In genomic region chrX:8033009-8033408, GRCm38 (mm10) we compare ENCODE assay signal across 21 mouse cellular contexts. TPM values are rescaled to one million over a fixed set of nuclear protein-coding genes. Genes with fewer than 3 reads are reported as not detected.
A peak's percentile ranks its signal among the peaks of the same experiment; 100 is the strongest.
DNase-seq lines count a peak whose midpoint lies in the region; ATAC-seq and TF ChIP-seq lines count a peak whose summit lies in the region.
"Had no signal": no experiment of that assay in that cellular context is flagged by ENCODE, and none has a peak within 500 bp of the region (broad histone marks: within the 10 kb centered on the region; RNA-seq: fewer than 3 reads in every experiment).

No protein-coding gene starts in this region.

- H3K4me1 ChIP-seq in liver, embryonic 14.5 days (replicated peaks; ENCODE audit: control insufficient read depth in 2 of 2, insufficient read depth in 2 of 2, low read length in 1 of 2): no peaks in the 10 kb centered on the region
- H3K4me1 ChIP-seq in MEL (ENCODE audit: control insufficient read depth in 1 of 2, insufficient read depth in 2 of 2, low read length in 2 of 2): no peaks in the 10 kb centered on the region; a peak in 1 of 4 replicates
- no peaks in the 10 kb centered on the region for H3K4me1 ChIP-seq in forebrain, embryonic 14.5 days (ENCODE audit: control insufficient read depth, insufficient read depth, low read length)
- H3K4me1 ChIP-seq: embryonic facial prominence, embryonic 13.5 days; limb, embryonic 10.5 days; neural tube, embryonic 12.5 days had no signal

- H3K27me3 ChIP-seq in liver, embryonic 14.5 days (ENCODE audit: control insufficient read depth, insufficient read depth, low read length): no peaks in the 10 kb centered on the region
- no peaks in the 10 kb centered on the region for H3K27me3 ChIP-seq in MEL (ENCODE audit: control insufficient read depth in 1 of 2, insufficient read depth in 2 of 2, low read length in 2 of 2)
- no peaks in the 10 kb centered on the region for H3K27me3 ChIP-seq in forebrain, embryonic 14.5 days (replicated peaks; ENCODE audit: control insufficient read depth, insufficient read depth, low read length)
- H3K27me3 ChIP-seq: embryonic facial prominence, embryonic 13.5 days; neural tube, embryonic 12.5 days had no signal

- peak; percentile 45 for TF ChIP-seq CTCF in liver, embryonic 14.5 days (IDR thresholded peaks at IDR 0.05; ENCODE audit: low read depth)
- peak; percentile 27 to 78 (median 76); a peak in 5 of 6 replicates for TF ChIP-seq CTCF in MEL (IDR thresholded peaks at IDR 0.05 in 2 of 3, conservative IDR thresholded peaks at IDR 0.05 in 1 of 3; ENCODE audit: control insufficient read depth in 1 of 3, insufficient read depth in 1 of 3, low read depth in 2 of 3, low read length in 3 of 3, poor library complexity in 1 of 3, severe bottlenecking in 1 of 3)

- no peak for TF ChIP-seq POLR2A in MEL (IDR thresholded peaks at IDR 0.05; ENCODE audit: control insufficient read depth in 1 of 2, insufficient read depth in 1 of 2, low read depth in 1 of 2, low read length in 2 of 2, poor library complexity in 1 of 2)

- no peak for TF ChIP-seq EP300 in liver, embryonic 14.5 days (IDR thresholded peaks at IDR 0.05; ENCODE audit: low read depth)
- TF ChIP-seq EP300 in MEL (IDR thresholded peaks at IDR 0.05; ENCODE audit: low read depth in 1 of 2, low read length in 2 of 2): no peak

- H3K4me2 ChIP-seq in liver, embryonic 14.5 days (ENCODE audit: low read depth): no peak overlapping the region
- no peak overlapping the region for H3K4me2 ChIP-seq in forebrain, embryonic 14.5 days (ENCODE audit: low read length)
- H3K4me2 ChIP-seq: embryonic facial prominence, embryonic 13.5 days; neural tube, embryonic 12.5 days had no signal

- H3K9ac ChIP-seq in liver, embryonic 14.5 days (replicated peaks): no peak overlapping the region
- H3K9ac ChIP-seq in MEL (ENCODE audit: control insufficient read depth, low read depth, low read length, poor library complexity, severe bottlenecking): no peak overlapping the region
- H3K9ac ChIP-seq in forebrain, embryonic 14.5 days (ENCODE audit: low read length): no peak overlapping the region
- H3K9ac ChIP-seq: embryonic facial prominence, embryonic 13.5 days; neural tube, embryonic 12.5 days had no signal

- no peak for ATAC-seq in liver, embryonic 14.5 days (ENCODE audit: insufficient read depth)
- ATAC-seq in megakaryocyte progenitor cell, adult 5-6 weeks (replicated peaks; ENCODE audit: poor library complexity): peak; percentile 66
- no peak for ATAC-seq in forebrain, embryonic 14.5 days
- ATAC-seq: activated CD4-positive, CD25-positive, alpha-beta regulatory T cell, adult 4 months; midbrain, embryonic 16.5 days had no signal

- WGBS in liver, embryonic 14.5 days (ENCODE audit: insufficient replicate concordance): 35% methylated on average over 1 of the region's 1 CpGs
- 89% methylated on average over 1 of the region's 1 CpGs for WGBS in forebrain, embryonic 14.5 days

- DNase-seq in liver, embryonic 14.5 days (ENCODE audit: low read depth in 3 of 3, low spot score in 3 of 3): no peak
- DNase-seq in liver: no peak
- DNase-seq in CD4-positive helper T cell, adult 2 months (ENCODE audit: low read depth, low spot score): peak; percentile 13
- DNase-seq in MEL (ENCODE audit: low read depth, low spot score): peak; percentile 65
- DNase-seq in adrenal gland, postnatal 14 days: no peak
- DNase-seq in forebrain, embryonic 14.5 days (ENCODE audit: low spot score): no peak
- no peak for DNase-seq in adipocyte (ENCODE audit: low spot score)
- DNase-seq: cerebellum, adult 11-12 months; gastrocnemius, postnatal 36 days; kidney, adult 18-20 months; lung, adult 18-20 months had no signal

- no peak overlapping the region for H3K27ac ChIP-seq in liver, embryonic 14.5 days
- H3K27ac ChIP-seq in MEL (ENCODE audit: control insufficient read depth, low read depth, low read length): no peak overlapping the region
- no peak overlapping the region for H3K27ac ChIP-seq in forebrain, embryonic 14.5 days (ENCODE audit: low read depth, low read length)
- H3K27ac ChIP-seq: embryonic facial prominence, embryonic 13.5 days; limb, embryonic 10.5 days; neural tube, embryonic 12.5 days had no signal

- no peaks in the 10 kb centered on the region for H3K36me3 ChIP-seq in liver, embryonic 14.5 days (replicated peaks; ENCODE audit: control insufficient read depth, insufficient read depth, low read depth)
- H3K36me3 ChIP-seq in MEL (ENCODE audit: control insufficient read depth in 1 of 2, insufficient read depth in 2 of 2, low read length in 2 of 2): no peaks in the 10 kb centered on the region
- no peaks in the 10 kb centered on the region for H3K36me3 ChIP-seq in forebrain, embryonic 14.5 days (ENCODE audit: control insufficient read depth, insufficient read depth, low read length)
- H3K36me3 ChIP-seq: embryonic facial prominence, embryonic 13.5 days; limb, embryonic 10.5 days; neural tube, embryonic 12.5 days had no signal

- H3K9me3 ChIP-seq in liver, embryonic 14.5 days (ENCODE audit: control insufficient read depth, low read length): no peaks in the 10 kb centered on the region
- no peaks in the 10 kb centered on the region for H3K9me3 ChIP-seq in MEL (replicated peaks; ENCODE audit: insufficient read depth, low read length)
- H3K9me3 ChIP-seq in forebrain, embryonic 14.5 days (replicated peaks; ENCODE audit: control insufficient read depth, low read length): no peaks in the 10 kb centered on the region
- H3K9me3 ChIP-seq: embryonic facial prominence, embryonic 13.5 days; limb, embryonic 10.5 days; neural tube, embryonic 12.5 days had no signal

- H3K4me3 ChIP-seq in liver, embryonic 14.5 days (ENCODE audit: insufficient read depth in 1 of 2, low read depth in 2 of 2, low read length in 2 of 2): no peak overlapping the region
- no peak overlapping the region for H3K4me3 ChIP-seq in MEL (ENCODE audit: control insufficient read depth in 1 of 2, insufficient read depth in 1 of 2, low read depth in 2 of 2, low read length in 2 of 2)
- H3K4me3 ChIP-seq in forebrain, embryonic 14.5 days (ENCODE audit: low read depth, low read length): no peak overlapping the region
- H3K4me3 ChIP-seq: embryonic facial prominence, embryonic 13.5 days; limb, embryonic 10.5 days; neural tube, embryonic 12.5 days had no signal

- peak; percentile 62 for TF ChIP-seq RAD21 in MEL (IDR thresholded peaks at IDR 0.05; ENCODE audit: low read depth, low read length)

- no peaks in the 10 kb centered on the region for H3K79me2 ChIP-seq in MEL (ENCODE audit: control insufficient read depth, insufficient read depth, low read length, poor library complexity)

TF ChIP-seq in MEL, 35 proteins besides CTCF, POLR2A, EP300 and RAD21:
- TF ChIP-seq ZC3H11A (IDR thresholded peaks at IDR 0.05; ENCODE audit: low read depth, low read length) (peak; percentile 41; the same call in 1 of the 2 replicates), JUND (IDR thresholded peaks at IDR 0.05; ENCODE audit: low read depth, low read length) (no peak), SMC3 (IDR thresholded peaks at IDR 0.05; ENCODE audit: low read depth, low read length) (peak; percentile 86)

RNA-seq across cellular contexts. Expression of gene Glod5, which starts 14.7 kb away (rescaled TPM):
- polyA plus RNA-seq in liver, embryonic 14.5 days (2012; rRNA removed): not detected in 2 replicates
- not detected in 2 replicates for polyA plus RNA-seq in liver, embryonic 14.5 days (2014; fragmentation: Nextera tagmentation; extraction: Ambion mirVana)
- total RNA-seq in MEL (2012; rRNA removed): not detected in 2 replicates
- polyA plus RNA-seq in MEL (2012; ENCODE audit: insufficient read depth in 1 of 2, insufficient read length in 2 of 2, low read depth in 1 of 2, low replicate concordance in 2 of 2, missing spikeins in 1 of 2): under 1 TPM in 1 of 2 experiments, not detected in 1; 0.11 TPM
- not detected in 2 replicates for total RNA-seq in megakaryocyte progenitor cell, adult 5-6 weeks (2015)
- total RNA-seq in megakaryocyte progenitor cell, adult 5-6 weeks (2017): not detected in 2 replicates
- total RNA-seq in adrenal gland, postnatal 14 days (2021): not detected in 2 replicates
- 0.46 TPM in 1 of 2 replicates, not detected in the other for polyA plus RNA-seq in forebrain, embryonic 14.5 days (2014; fragmentation: Nextera tagmentation; extraction: Ambion mirVana)
- total RNA-seq: gastrocnemius, postnatal 36 days; megakaryocyte, adult 5-6 weeks had no signal
- polyA plus RNA-seq: activated CD4-positive, CD25-positive, alpha-beta regulatory T cell, adult 4 months; embryonic facial prominence, embryonic 13.5 days; heart, embryonic 14.5 days; hindbrain, embryonic 11.5 days; limb, embryonic 10.5 days; neural tube, embryonic 12.5 days had no signal

RNA-seq across cellular contexts. Expression of gene Suv39h1, which starts 41.6 kb away (rescaled TPM):
- 24.6 and 31.3 TPM in 2 replicates for polyA plus RNA-seq in liver, embryonic 14.5 days (2012; rRNA removed)
- polyA plus RNA-seq in liver, embryonic 14.5 days (2014; fragmentation: Nextera tagmentation; extraction: Ambion mirVana): 28.4 and 34.8 TPM in 2 replicates
- total RNA-seq in MEL (2012; rRNA removed): 103 and 104 TPM in 2 replicates
- polyA plus RNA-seq in MEL (2012; ENCODE audit: insufficient read depth in 1 of 2, insufficient read length in 2 of 2, low read depth in 1 of 2, low replicate concordance in 2 of 2, missing spikeins in 1 of 2): 100 to 1,000 TPM; 122 to 129 TPM
- 53.5 and 64.6 TPM in 2 replicates for total RNA-seq in megakaryocyte progenitor cell, adult 5-6 weeks (2015)
- 79.2 and 81.6 TPM in 2 replicates for total RNA-seq in megakaryocyte progenitor cell, adult 5-6 weeks (2017)
- 16.7 and 17.5 TPM in 2 replicates for total RNA-seq in adrenal gland, postnatal 14 days (2021)
- 42.8 and 47.7 TPM in 2 replicates for polyA plus RNA-seq in forebrain, embryonic 14.5 days (2014; fragmentation: Nextera tagmentation; extraction: Ambion mirVana)

RNA-seq across cellular contexts. Expression of gene Gata1, which starts 55.1 kb away (rescaled TPM):
- polyA plus RNA-seq in liver, embryonic 14.5 days (2012; rRNA removed): 112 and 113 TPM in 2 replicates
- 105 and 126 TPM in 2 replicates for polyA plus RNA-seq in liver, embryonic 14.5 days (2014; fragmentation: Nextera tagmentation; extraction: Ambion mirVana)
- 321 and 385 TPM in 2 replicates for total RNA-seq in MEL (2012; rRNA removed)
- polyA plus RNA-seq in MEL (2012; ENCODE audit: insufficient read depth in 1 of 2, insufficient read length in 2 of 2, low read depth in 1 of 2, low replicate concordance in 2 of 2, missing spikeins in 1 of 2): 100 to 1,000 TPM; 128 to 496 TPM
- 10.7 and 26.3 TPM in 2 replicates for total RNA-seq in megakaryocyte progenitor cell, adult 5-6 weeks (2015)
- total RNA-seq in megakaryocyte progenitor cell, adult 5-6 weeks (2017): 8.7 and 20.8 TPM in 2 replicates
- 0.38 and 2.5 TPM in 2 replicates for total RNA-seq in adrenal gland, postnatal 14 days (2021)
- 0.11 and 0.19 TPM in 2 replicates for polyA plus RNA-seq in forebrain, embryonic 14.5 days (2014; fragmentation: Nextera tagmentation; extraction: Ambion mirVana)
- total RNA-seq: gastrocnemius, postnatal 36 days had no signal
- polyA plus RNA-seq: frontal cortex, adult 2 months had no signal

RNA-seq across cellular contexts. Expression of gene Was, which starts 57.3 kb away (rescaled TPM):
- 8.2 and 10.0 TPM in 2 replicates for polyA plus RNA-seq in liver, embryonic 14.5 days (2012; rRNA removed)
- 2.7 and 3.5 TPM in 2 replicates for polyA plus RNA-seq in liver, embryonic 14.5 days (2014; fragmentation: Nextera tagmentation; extraction: Ambion mirVana)
- total RNA-seq in MEL (2012; rRNA removed): 133 and 146 TPM in 2 replicates
- 100 to 1,000 TPM in 1 of 2 experiments, not detected in 1; 167 TPM for polyA plus RNA-seq in MEL (2012; ENCODE audit: insufficient read depth in 1 of 2, insufficient read length in 2 of 2, low read depth in 1 of 2, low replicate concordance in 2 of 2, missing spikeins in 1 of 2)
- 73.0 and 75.7 TPM in 2 replicates for total RNA-seq in megakaryocyte progenitor cell, adult 5-6 weeks (2015)
- total RNA-seq in megakaryocyte progenitor cell, adult 5-6 weeks (2017): 98.9 and 103 TPM in 2 replicates
- 1.9 and 6.8 TPM in 2 replicates for total RNA-seq in adrenal gland, postnatal 14 days (2021)
- 0.15 and 0.33 TPM in 2 replicates for polyA plus RNA-seq in forebrain, embryonic 14.5 days (2014; fragmentation: Nextera tagmentation; extraction: Ambion mirVana)

Comparison
In these comparisons a context has a peak if more than half of its experiments do, and no peak if none do; other contexts are left out.
1. DNase-seq: peak in CD4-positive helper T cell, adult 2 months (single experiment) and MEL (single experiment); none in liver, embryonic 14.5 days (0 of 3), liver (single experiment), adrenal gland, postnatal 14 days (single experiment), forebrain, embryonic 14.5 days (single experiment) and adipocyte (single experiment).
2. RNA of gene Gata1, which starts 55.1 kb away (total RNA-seq): 321 to 385 TPM in MEL; 8.7 to 26.3 TPM in megakaryocyte progenitor cell, adult 5-6 weeks and 0.38 to 2.5 TPM in adrenal gland, postnatal 14 days; every median in the first group is over 10 times any median in the second.